Mouse (Mus musculus): ENCODE measurements around the gene AC131692.1. TPM values are rescaled to one million over a fixed set of nuclear protein-coding genes. Genes with fewer than 3 reads are reported as not detected.

Gene AC131692.1
- polyA plus RNA-seq, 1 experiment = 0.15 TPM

GRCm38 (mm10) chr19:6140678-6141393 is 46.6 kb downstream of the AC131692.1 start, which contains the start of gene Batf2:
Gene Batf2 (plus strand): TSS chr19:6140983.
- DNase-seq (ENCODE audit: low read depth) = peak; percentile 99

GRCm38 (mm10) chr19:6141394-6141749 is 47.2 kb downstream of the AC131692.1 start, which contains the start of gene Arl2:
Gene Arl2 (minus strand): TSS chr19:6141548.
- peak; percentile 97 for DNase-seq (ENCODE audit: low read depth)
- TF ChIP-seq CTCF (IDR thresholded peaks at IDR 0.05; ENCODE audit: borderline replicate concordance, extremely low read depth, insufficient read depth, insufficient read length) (peak; percentile 76), POLR2A (IDR thresholded peaks at IDR 0.05; ENCODE audit: borderline replicate concordance, extremely low read depth, insufficient read depth, insufficient read length, poor library complexity, severe bottlenecking) (no peak; the same call in 1 of the 2 replicates)

More at GRCm38 (mm10) chr19:6140678-6141393, 46.6 kb downstream of the AC131692.1 start, which contains the start of gene Batf2:
- TF ChIP-seq CTCF (IDR thresholded peaks at IDR 0.05; ENCODE audit: borderline replicate concordance, extremely low read depth, insufficient read depth, insufficient read length) = peak; percentile 87
- TF ChIP-seq POLR2A (IDR thresholded peaks at IDR 0.05; ENCODE audit: borderline replicate concordance, extremely low read depth, insufficient read depth, insufficient read length, poor library complexity, severe bottlenecking) = peak; percentile 54; the same call in 1 of the 2 replicates

GRCm38 (mm10) chr19:6144842-6145241 is 50.6 kb downstream of the AC131692.1 start:
- DNase-seq (ENCODE audit: low read depth) = no peak
- TF ChIP-seq POLR2A (IDR thresholded peaks at IDR 0.05; ENCODE audit: borderline replicate concordance, extremely low read depth, insufficient read depth, insufficient read length, poor library complexity, severe bottlenecking) (no peak), CTCF (IDR thresholded peaks at IDR 0.05; ENCODE audit: borderline replicate concordance, extremely low read depth, insufficient read depth, insufficient read length) (no peak)

Other genes starting within 250 kb of the AC131692.1 start
- gene Frmd8, start 219.1 kb upstream of the AC131692.1 start, polyA plus RNA-seq (2012; rRNA removed) = 18.9 and 21.3 TPM in 2 replicates
- gene Slc25a45, start 216.6 kb upstream of the AC131692.1 start, polyA plus RNA-seq (2012; rRNA removed) = 2.6 and 3.5 TPM in 2 replicates
- 15.2 and 15.5 TPM in 2 replicates for gene Tigd3, start 200.3 kb upstream of the AC131692.1 start, polyA plus RNA-seq (2012; rRNA removed)
- gene Dpf2, start 181.4 kb upstream of the AC131692.1 start, polyA plus RNA-seq (2012; rRNA removed) = 180 and 231 TPM in 2 replicates
- gene Cdc42ep2, start 169.6 kb upstream of the AC131692.1 start, polyA plus RNA-seq (2012; rRNA removed) = 11.7 and 13.7 TPM in 2 replicates
- 33.8 and 56.9 TPM in 2 replicates for gene Pola2, start 130.2 kb upstream of the AC131692.1 start, polyA plus RNA-seq (2012; rRNA removed)
- gene Slc22a20, start 108.3 kb upstream of the AC131692.1 start, polyA plus RNA-seq (2012; rRNA removed) = not detected in 2 replicates
- gene Capn1, start 78.5 kb upstream of the AC131692.1 start, polyA plus RNA-seq (2012; rRNA removed) = 5.2 and 7.6 TPM in 2 replicates
- gene Syvn1, start 47.8 kb upstream of the AC131692.1 start, polyA plus RNA-seq (2012; rRNA removed) = 24.6 and 38.8 TPM in 2 replicates
- gene Mrpl49, start 36.6 kb upstream of the AC131692.1 start, polyA plus RNA-seq (2012; rRNA removed) = 46.3 and 50.4 TPM in 2 replicates
- 1,255 and 1,497 TPM in 2 replicates for gene Fau, start 36.6 kb upstream of the AC131692.1 start, polyA plus RNA-seq (2012; rRNA removed)
- 36.0 and 46.5 TPM in 2 replicates for gene Znhit2, start 33.2 kb upstream of the AC131692.1 start, polyA plus RNA-seq (2012; rRNA removed)
- gene Tm7sf2, start 26.0 kb upstream of the AC131692.1 start, polyA plus RNA-seq (2012; rRNA removed) = 76.1 and 100 TPM in 2 replicates
- gene Vps51, start 17.2 kb upstream of the AC131692.1 start, polyA plus RNA-seq (2012; rRNA removed) = 95.4 and 109 TPM in 2 replicates
- gene Tmem262, start 14.4 kb upstream of the AC131692.1 start, polyA plus RNA-seq (2012; rRNA removed) = not detected in 2 replicates
- 2.5 and 3.1 TPM in 2 replicates for gene Gm28374, start 12.2 kb upstream of the AC131692.1 start, polyA plus RNA-seq (2012; rRNA removed)
- gene Zfpl1, start 9.5 kb upstream of the AC131692.1 start, polyA plus RNA-seq (2012; rRNA removed) = 103 and 127 TPM in 2 replicates
- 9.7 and 16.3 TPM in 2 replicates for gene Cdca5, start 9.4 kb upstream of the AC131692.1 start, polyA plus RNA-seq (2012; rRNA removed)
- 1.1 and 2.0 TPM in 2 replicates for gene Naaladl1, start 11.4 kb downstream of the AC131692.1 start, polyA plus RNA-seq (2012; rRNA removed)
- gene Sac3d1, start 24.2 kb downstream of the AC131692.1 start, polyA plus RNA-seq (2012; rRNA removed) = 47.3 and 66.2 TPM in 2 replicates
- gene Snx15, start 33.9 kb downstream of the AC131692.1 start, polyA plus RNA-seq (2012; rRNA removed) = 52.3 and 52.4 TPM in 2 replicates
- 0.05 TPM in 2 replicates for gene Batf2, start 46.6 kb downstream of the AC131692.1 start, polyA plus RNA-seq (2012; rRNA removed)
- gene Arl2, start 47.1 kb downstream of the AC131692.1 start, polyA plus RNA-seq (2012; rRNA removed) = 109 and 144 TPM in 2 replicates
- gene Majin, start 90.0 kb downstream of the AC131692.1 start, polyA plus RNA-seq (2012; rRNA removed) = 0.05 TPM in 1 of 2 replicates, not detected in the other
- gene Gpha2, start 132.0 kb downstream of the AC131692.1 start, polyA plus RNA-seq (2012; rRNA removed) = 0.22 TPM in 1 of 2 replicates, not detected in the other
- 121 and 133 TPM in 2 replicates for gene Ppp2r5b, start 141.5 kb downstream of the AC131692.1 start, polyA plus RNA-seq (2012; rRNA removed)
- gene Atg2a, start 147.2 kb downstream of the AC131692.1 start, polyA plus RNA-seq (2012; rRNA removed) = 21.8 and 28.9 TPM in 2 replicates
- 200 and 212 TPM in 2 replicates for gene Ehd1, start 182.3 kb downstream of the AC131692.1 start, polyA plus RNA-seq (2012; rRNA removed)
- gene Cdc42bpg, start 212.0 kb downstream of the AC131692.1 start, polyA plus RNA-seq (2012; rRNA removed) = 4.4 and 6.5 TPM in 2 replicates
- 105 and 129 TPM in 2 replicates for gene Men1, start 240.6 kb downstream of the AC131692.1 start, polyA plus RNA-seq (2012; rRNA removed)
- gene Map4k2, start 246.7 kb downstream of the AC131692.1 start, polyA plus RNA-seq (2012; rRNA removed) = 110 and 154 TPM in 2 replicates

Data from brain, embryonic 14.5 days (tissue).